Mouse (Mus musculus) kidney, adult 2 months (tissue): Measurements from ENCODE around the gene Arhgef6.

Source experiments
- CTCF ChIP-seq: fragments of 200-500 bp; conservative IDR thresholded peaks from 2 replicates; pipeline ENCODE4 v1.5.1; 2011; ENCODE audit warnings: low read depth, mild to moderate bottlenecking, control low read depth, low read length, moderate library complexity, mixed read lengths; ENCODE audit not compliant: insufficient read depth, insufficient read length
- POLR2A ChIP-seq: fragments of 200-500 bp; IDR thresholded peaks from one replicate; pipeline ENCODE4 v1.6.1; 2011; ENCODE audit warnings: low read depth, low read length, control low read depth

DNA sequence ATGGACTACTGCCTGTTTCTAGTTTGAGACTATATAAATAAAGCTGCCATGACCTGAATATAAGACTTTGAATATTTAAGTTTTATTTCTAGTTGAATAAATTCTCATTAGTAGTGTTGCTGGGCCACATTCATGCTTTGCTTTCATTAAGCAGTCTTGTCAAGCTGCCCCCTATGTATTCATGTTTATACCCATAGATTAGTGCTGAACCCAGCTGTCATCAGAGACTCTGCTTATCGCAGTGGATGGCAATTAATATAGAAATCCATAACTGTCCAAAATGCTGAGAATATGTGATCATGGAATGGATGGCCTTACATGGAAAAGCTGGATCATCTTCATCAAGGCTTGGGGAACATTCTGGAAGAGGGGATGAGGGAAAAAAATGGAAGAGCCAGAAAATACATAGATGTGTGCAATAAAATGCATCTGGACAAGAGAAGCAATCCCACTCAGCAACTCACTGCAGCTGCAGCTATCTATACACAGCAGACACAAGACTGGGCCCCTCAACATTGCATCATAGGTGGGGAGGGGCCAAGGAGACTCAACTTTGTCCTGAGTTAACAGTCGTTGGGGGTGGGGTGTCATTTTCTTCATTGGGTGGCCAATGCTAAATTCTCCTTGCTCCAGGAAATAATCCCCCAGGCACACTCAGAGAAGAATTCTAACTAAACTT, 26.5 kb upstream of the Arhgef6 start:
- TF ChIP-seq CTCF: no peak
- TF ChIP-seq POLR2A: no peak
